Mouse (Mus musculus) cerebellum, adult 11 months (tissue): ENCODE results near the gene Gm9049.
"Not testable (repeated sequence)": the region's sequence is repeated elsewhere in the genome, so short reads cannot be mapped to it uniquely, and the experiment has no call there.

Experiments used
- DNase-seq: peaks from one replicate; pipeline ENCODE4 v3.0.0; 2022

Gm9049 gene

GRCm38 (mm10) chr10:118354005-118354404 is at the start of gene Gm9049:
TSS of gene Gm9049 (minus strand) at chr10:118354105.
- DNase-seq, result not testable (repeated sequence)

GRCm38 (mm10) chr10:118399917-118400316 is 46.0 kb upstream of the Gm9049 start:
- no peak for DNase-seq

- peak; percentile 41 for DNase-seq
Measured at GRCm38 (mm10) chr10:118370443-118370842, 16.5 kb upstream of the Gm9049 start.

- DNase-seq, result no peak
Measured at GRCm38 (mm10) chr10:118369518-118369917, 15.6 kb upstream of the Gm9049 start.

GRCm38 (mm10) chr10:118348579-118348978 is 5.3 kb downstream of the Gm9049 start, which contains the start of gene Gm9048:
TSS of gene Gm9048 (minus strand) at chr10:118348679.
- not testable (repeated sequence) for DNase-seq

- not testable (repeated sequence) for DNase-seq
Measured at GRCm38 (mm10) chr10:118343155-118343554, 10.8 kb downstream of the Gm9049 start, which contains the start of gene Gm9046. TSS of gene Gm9046 (minus strand) at chr10:118343255.

GRCm38 (mm10) chr10:118337731-118338130 is 16.2 kb downstream of the Gm9049 start, which contains the start of gene Gm9045:
TSS of gene Gm9045 (minus strand) at chr10:118337831.
- not testable (repeated sequence) for DNase-seq

GRCm38 (mm10) chr10:118332308-118332707 is 21.6 kb downstream of the Gm9049 start, which contains the start of gene Gm9044:
TSS of gene Gm9044 (minus strand) at chr10:118332408.
- not testable (repeated sequence) for DNase-seq

- DNase-seq, result not testable (repeated sequence)
Measured at GRCm38 (mm10) chr10:118326869-118327268, 27.0 kb downstream of the Gm9049 start, which contains the start of gene Gm9040. TSS of gene Gm9040 (minus strand) at chr10:118326969.

GRCm38 (mm10) chr10:118319024-118319423 is 34.9 kb downstream of the Gm9049 start:
- no peak for DNase-seq

GRCm38 (mm10) chr10:118302133-118302532 is 51.8 kb downstream of the Gm9049 start:
- not testable (repeated sequence) for DNase-seq
